Mouse (Mus musculus): ENCODE results near the gene Btg2. TPM values are rescaled to one million over a fixed set of nuclear protein-coding genes. Genes with fewer than 3 reads are reported as not detected.
A peak's percentile ranks its signal among the peaks of the same experiment; 100 is the strongest.

Btg2 gene
- polyA plus RNA-seq, 2 experiments, result 18.6 to 26.4 TPM

DNA sequence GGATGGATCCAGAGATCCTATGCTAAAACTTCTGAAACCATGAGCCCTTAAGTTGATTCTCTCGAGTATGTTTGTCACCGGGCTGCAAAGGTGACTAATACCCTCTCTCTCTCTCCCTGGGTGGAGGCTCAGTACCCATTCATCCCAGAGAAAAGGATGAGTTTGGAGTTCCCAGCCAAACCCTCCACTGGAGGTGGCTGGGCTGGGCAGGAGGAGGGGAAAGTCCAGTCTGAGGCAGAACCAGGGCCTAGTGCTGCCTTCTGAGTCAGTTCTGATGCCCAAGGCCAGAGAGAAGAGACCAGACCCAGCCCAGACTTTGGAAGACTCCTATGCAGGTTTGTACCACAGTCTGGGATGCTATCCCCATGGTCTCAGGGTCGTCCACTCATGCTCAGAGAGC lies 22.7 kb upstream of the Btg2 start:
- no peak for TF ChIP-seq POLR2A (IDR thresholded peaks at IDR 0.05; ENCODE audit: borderline replicate concordance, extremely low read depth, insufficient read depth, insufficient read length)
- H3K4me2 ChIP-seq (replicated peaks; ENCODE audit: low read depth, low read length, severe bottlenecking), result no peak overlapping the region
- DNase-seq (ENCODE audit: low spot score) (no peak), ATAC-seq (ENCODE audit: low FRiP score, low read depth) (no peak)
- no peaks in the 10 kb centered on the region for H3K36me3 ChIP-seq (ENCODE audit: control insufficient read depth, insufficient read depth, low read length)
- no peak overlapping the region for H3K27ac ChIP-seq (replicated peaks; ENCODE audit: low read depth, low read length)
- H3K9ac ChIP-seq (ENCODE audit: low read depth, low read length, severe bottlenecking), result no peak overlapping the region
- H3K9me3 ChIP-seq (ENCODE audit: control insufficient read depth, low read length), result no peaks in the 10 kb centered on the region
- no peaks in the 10 kb centered on the region for H3K27me3 ChIP-seq (ENCODE audit: control insufficient read depth, insufficient read depth, low read length)
- H3K4me3 ChIP-seq (replicated peaks; ENCODE audit: low read length), result no peak overlapping the region
- 67% methylated on average over 3 of the region's 3 CpGs for WGBS
- peaks cover 29% of the 10 kb centered on the region for H3K4me1 ChIP-seq (ENCODE audit: control insufficient read depth, insufficient read depth, low read length)

DNA sequence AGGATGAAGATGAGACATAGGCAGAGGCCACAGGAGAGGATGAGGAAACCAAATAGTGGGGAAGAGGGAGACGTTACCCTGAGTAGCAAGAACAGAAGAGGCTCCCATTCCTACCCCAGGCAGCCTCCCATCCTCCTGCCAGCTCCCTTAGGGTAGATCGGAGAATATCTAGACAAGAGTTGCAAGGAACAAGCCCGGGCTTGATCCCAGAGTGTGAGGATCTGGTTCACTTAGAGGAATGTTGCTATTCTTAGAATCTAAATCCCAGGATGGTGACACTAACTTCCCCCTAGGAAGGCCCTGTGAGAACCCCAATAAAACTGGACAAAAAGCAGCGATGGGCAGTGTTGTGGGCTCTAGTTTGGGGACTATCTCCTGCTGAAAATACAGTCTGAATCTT lies 22.0 kb upstream of the Btg2 start:
- Histone ChIP-seq H3K4me3 (replicated peaks; ENCODE audit: low read length) (no peak overlapping the region), H3K9me3 (ENCODE audit: control insufficient read depth, low read length) (no peaks in the 10 kb centered on the region), H3K9ac (ENCODE audit: low read depth, low read length, severe bottlenecking) (no peak overlapping the region), H3K4me2 (replicated peaks; ENCODE audit: low read depth, low read length, severe bottlenecking) (no peak overlapping the region), H3K27me3 (ENCODE audit: control insufficient read depth, insufficient read depth, low read length) (no peaks in the 10 kb centered on the region), H3K27ac (replicated peaks; ENCODE audit: low read depth, low read length) (no peak overlapping the region), H3K36me3 (ENCODE audit: control insufficient read depth, insufficient read depth, low read length) (no peaks in the 10 kb centered on the region), H3K4me1 (ENCODE audit: control insufficient read depth, insufficient read depth, low read length) (peaks cover 35% of the 10 kb centered on the region)
- TF ChIP-seq POLR2A (IDR thresholded peaks at IDR 0.05; ENCODE audit: borderline replicate concordance, extremely low read depth, insufficient read depth, insufficient read length), result no peak
- DNase-seq (ENCODE audit: low spot score) (peak; percentile 27), ATAC-seq (ENCODE audit: low FRiP score, low read depth) (no peak)
- 66% methylated on average over 4 of the region's 4 CpGs for WGBS

DNA sequence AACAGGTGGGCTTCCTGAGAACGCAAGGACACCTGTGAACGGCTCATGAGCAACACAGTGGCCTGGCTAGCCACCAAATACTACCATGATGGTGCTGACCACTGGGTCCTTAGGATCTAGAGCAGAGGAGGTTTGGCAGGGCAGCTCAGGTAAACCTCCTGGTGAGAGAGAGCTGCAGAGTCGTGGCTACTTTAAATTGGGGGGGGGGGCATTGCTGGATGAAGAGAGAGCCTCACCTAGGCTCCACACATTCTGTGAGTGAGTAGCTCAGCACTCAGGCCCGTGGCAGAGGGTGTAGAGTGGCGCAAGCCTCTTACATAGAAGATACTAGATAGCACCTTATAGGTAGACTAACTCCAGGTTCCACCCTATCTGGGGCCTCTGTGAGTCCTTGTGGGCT lies 21.5 kb upstream of the Btg2 start:
- Histone ChIP-seq H3K4me3 (replicated peaks; ENCODE audit: low read length) (no peak overlapping the region), H3K27me3 (ENCODE audit: control insufficient read depth, insufficient read depth, low read length) (no peaks in the 10 kb centered on the region), H3K36me3 (ENCODE audit: control insufficient read depth, insufficient read depth, low read length) (no peaks in the 10 kb centered on the region), H3K9me3 (ENCODE audit: control insufficient read depth, low read length) (no peaks in the 10 kb centered on the region), H3K9ac (ENCODE audit: low read depth, low read length, severe bottlenecking) (no peak overlapping the region), H3K4me1 (ENCODE audit: control insufficient read depth, insufficient read depth, low read length) (peaks cover 41% of the 10 kb centered on the region), H3K27ac (replicated peaks; ENCODE audit: low read depth, low read length) (no peak overlapping the region), H3K4me2 (replicated peaks; ENCODE audit: low read depth, low read length, severe bottlenecking) (no peak overlapping the region)
- no peak for TF ChIP-seq POLR2A (IDR thresholded peaks at IDR 0.05; ENCODE audit: borderline replicate concordance, extremely low read depth, insufficient read depth, insufficient read length)
- WGBS, result 80% methylated on average over 5 of the region's 5 CpGs
- ATAC-seq (ENCODE audit: low FRiP score, low read depth), result no peak
- no peak for DNase-seq (ENCODE audit: low spot score)

DNA sequence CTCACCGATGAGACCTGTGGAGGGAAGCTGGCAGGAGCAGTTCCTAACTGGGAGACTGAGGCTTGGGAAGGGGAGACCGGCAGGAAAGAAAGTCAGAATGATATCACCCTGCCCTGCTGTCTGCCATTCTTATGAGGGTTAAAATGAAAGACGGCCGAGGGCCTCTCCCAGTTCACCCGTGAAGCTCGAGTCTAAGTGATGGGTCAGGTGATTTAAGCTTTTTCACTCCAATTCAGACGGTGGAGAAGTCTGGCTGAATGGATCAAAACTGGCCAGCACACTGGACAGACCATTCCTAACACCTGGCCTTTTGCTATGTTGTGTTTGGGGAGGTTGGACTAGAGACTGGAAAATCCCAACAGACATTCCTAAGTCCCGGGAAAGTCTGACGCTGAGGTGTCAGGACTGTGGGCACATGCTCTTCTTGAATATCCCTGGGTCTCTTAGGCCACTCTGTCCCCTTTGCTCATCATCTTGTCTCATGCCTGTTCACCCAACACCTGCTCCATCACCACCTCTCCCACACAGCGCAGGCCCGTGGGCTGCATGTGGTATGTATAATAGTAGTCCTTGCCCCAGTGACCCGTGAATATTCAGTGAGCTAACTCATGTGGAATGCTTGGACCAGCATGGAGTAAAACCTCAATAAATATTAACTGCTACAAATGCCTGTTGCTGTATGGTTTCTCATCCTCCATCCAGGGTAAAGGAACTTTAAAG lies 20.8 kb upstream of the Btg2 start:
- DNase-seq (ENCODE audit: low spot score) (no peak), ATAC-seq (ENCODE audit: low FRiP score, low read depth) (peak; percentile 27; the same call in 1 of the 2 replicates)
- TF ChIP-seq POLR2A (IDR thresholded peaks at IDR 0.05; ENCODE audit: borderline replicate concordance, extremely low read depth, insufficient read depth, insufficient read length), result no peak; the same call in 1 of the 2 replicates
- H3K27me3 ChIP-seq (ENCODE audit: control insufficient read depth, insufficient read depth, low read length), result no peaks in the 10 kb centered on the region
- peak overlapping the region; percentile 40 for H3K4me3 ChIP-seq (replicated peaks; ENCODE audit: low read length)
- peak overlapping the region; percentile 82 for H3K27ac ChIP-seq (replicated peaks; ENCODE audit: low read depth, low read length)
- peak overlapping the region; percentile 55 for H3K4me2 ChIP-seq (replicated peaks; ENCODE audit: low read depth, low read length, severe bottlenecking)
- no peaks in the 10 kb centered on the region for H3K36me3 ChIP-seq (ENCODE audit: control insufficient read depth, insufficient read depth, low read length)
- H3K9ac ChIP-seq (ENCODE audit: low read depth, low read length, severe bottlenecking), result peak overlapping the region; percentile 43
- no peaks in the 10 kb centered on the region for H3K9me3 ChIP-seq (ENCODE audit: control insufficient read depth, low read length)
- WGBS, result 20% methylated on average over 12 of the region's 12 CpGs
- peaks cover 43% of the 10 kb centered on the region for H3K4me1 ChIP-seq (ENCODE audit: control insufficient read depth, insufficient read depth, low read length)

DNA sequence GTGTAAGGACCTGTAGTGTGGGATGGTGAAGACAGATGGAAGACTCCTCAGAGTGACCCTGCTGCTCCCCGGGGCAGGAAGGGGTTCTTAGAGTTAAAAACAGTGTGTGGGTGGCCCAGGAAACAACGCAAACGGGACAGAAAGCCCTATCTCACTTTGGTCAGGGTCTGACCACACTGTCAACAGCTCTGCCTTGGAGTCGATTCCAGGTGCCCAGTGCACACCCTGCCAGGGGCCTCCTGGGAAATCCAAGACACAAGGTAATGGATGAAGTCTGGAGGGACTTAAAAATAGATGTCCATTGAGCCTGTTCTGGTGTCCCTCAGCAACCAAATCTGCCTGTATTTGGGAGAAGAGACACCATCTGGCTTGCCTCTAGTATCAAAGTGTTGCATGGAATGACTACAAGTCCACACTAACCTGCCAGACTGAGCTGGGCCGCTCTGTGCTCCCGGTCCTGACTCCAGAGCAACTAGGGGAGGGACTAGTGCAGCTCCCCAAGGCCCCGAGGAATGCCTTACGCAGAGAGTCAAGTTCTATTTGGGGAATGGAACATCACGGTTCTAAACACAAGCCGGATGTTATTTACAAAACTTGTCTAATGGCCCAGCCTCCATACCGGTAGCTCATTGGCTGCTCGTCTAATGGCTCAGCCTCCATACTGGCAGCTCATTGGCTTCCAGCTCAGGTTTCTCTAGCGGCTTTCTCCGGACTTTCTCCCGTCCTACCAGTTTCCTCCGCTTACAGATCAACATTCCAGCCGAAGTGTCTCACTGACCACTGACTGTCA lies 20.0 kb upstream of the Btg2 start:
- 6% methylated on average over 17 of the region's 17 CpGs for WGBS

More for the DNA sequence above, 20.0 kb upstream of the Btg2 start:
- Histone ChIP-seq H3K36me3 (ENCODE audit: control insufficient read depth, insufficient read depth, low read length) (no peaks in the 10 kb centered on the region), H3K9me3 (ENCODE audit: control insufficient read depth, low read length) (no peaks in the 10 kb centered on the region), H3K4me3 (replicated peaks; ENCODE audit: low read length) (peak overlapping the region; percentile 40), H3K27ac (replicated peaks; ENCODE audit: low read depth, low read length) (peak overlapping the region; percentile 82), H3K27me3 (ENCODE audit: control insufficient read depth, insufficient read depth, low read length) (no peaks in the 10 kb centered on the region), H3K9ac (ENCODE audit: low read depth, low read length, severe bottlenecking) (peak overlapping the region; percentile 43), H3K4me2 (replicated peaks; ENCODE audit: low read depth, low read length, severe bottlenecking) (peak overlapping the region; percentile 55), H3K4me1 (ENCODE audit: control insufficient read depth, insufficient read depth, low read length) (peaks cover 44% of the 10 kb centered on the region)
- ATAC-seq (ENCODE audit: low FRiP score, low read depth) (peak; percentile 93), DNase-seq (ENCODE audit: low spot score) (peak; percentile 94)
- TF ChIP-seq POLR2A (IDR thresholded peaks at IDR 0.05; ENCODE audit: borderline replicate concordance, extremely low read depth, insufficient read depth, insufficient read length), result no peak

All from limb, embryonic 14.5 days (tissue).